Mouse (Mus musculus): ENCODE results near the gene Asb18. TPM values are rescaled to one million over a fixed set of nuclear protein-coding genes. Genes with fewer than 3 reads are reported as not detected.

The Asb18 gene
- total RNA-seq (2023): not detected

DNA sequence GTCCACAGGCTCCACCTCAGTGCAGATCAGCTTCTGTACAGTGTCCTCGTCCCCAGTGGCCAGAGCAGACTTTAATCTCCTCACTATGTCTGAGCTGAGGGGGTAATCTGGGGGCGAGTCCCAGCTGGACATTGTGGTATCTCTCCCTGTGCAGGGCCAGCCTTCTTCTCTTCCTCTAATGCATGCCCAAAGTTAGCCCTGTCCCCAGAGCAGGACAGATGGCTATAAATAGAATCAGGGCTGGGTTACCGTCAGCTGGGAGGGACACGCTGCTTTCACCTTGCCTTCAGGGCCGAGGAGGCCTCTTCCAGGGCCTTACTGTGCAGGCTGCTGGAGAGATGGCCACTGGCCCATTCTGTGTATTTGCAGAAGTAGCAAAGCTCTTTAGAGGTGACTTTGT is at the start of gene Asb18:
Gene Asb18, minus strand, starts transcription at position 221 of the 400 bp plus-strand sequence.

DNA sequence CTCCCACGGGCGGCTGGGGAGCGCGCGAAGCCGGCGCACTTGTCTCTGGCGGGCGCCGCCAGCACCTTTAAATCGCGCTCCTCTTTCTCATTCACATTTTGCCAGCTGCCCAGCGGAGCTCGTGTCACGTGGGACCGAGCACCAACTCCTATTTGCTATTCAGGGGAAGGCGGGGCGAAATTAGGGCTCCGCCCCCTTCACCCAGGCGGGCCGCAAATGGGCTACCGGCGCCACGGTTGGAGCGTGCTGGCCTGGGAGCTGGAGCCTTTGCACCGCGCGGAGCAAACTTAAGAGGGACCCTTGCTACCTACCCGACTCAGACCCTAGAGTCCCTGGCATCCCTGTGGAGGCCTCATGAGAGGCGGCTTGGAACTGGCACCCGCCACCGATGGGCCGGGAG is 83.3 kb downstream of the Asb18 start, which contains the start of gene Gbx2:
Gene Gbx2, minus strand, starts transcription at position 60 of the 400 bp plus-strand sequence.

Other genes with a start within 250 kb of the Asb18 start
- not detected for gene Gbx2, start 83.5 kb downstream of the Asb18 start, total RNA-seq (2023)
- not detected for gene Iqca, start 138.7 kb upstream of the Asb18 start, total RNA-seq (2023)
- gene Ackr3, start 189.3 kb upstream of the Asb18 start, total RNA-seq (2023): 1.0 TPM

Data from CD4-positive naive resting alpha-beta T cell, adult 76 days (primary cell).